Mouse (Mus musculus) hindbrain, embryonic 13.5 days (tissue): ENCODE measurements at regions not wholly inside any gene's neighbourhood (a gene's known extent, or its start where the extent isn't known, plus 50 kb on each side); places are given as distances from the start of the nearest gene placed in this dataset.

ENCODE experiments used
- ATAC-seq: fragments of 200-750 bp; cut with Nextera tagmentation; 2 replicates; pipeline ENCODE4 v1.8.0; 2017; ENCODE audit warnings: moderate TSS enrichment; ENCODE audit not compliant: low FRiP score
- H3K27ac ChIP-seq: fragments of 300-500 bp; sonication (generic); 2 replicates; pipeline ENCODE4 v1.5.1; 2015; ENCODE audit warnings: inconsistent platforms, mild to moderate bottlenecking, moderate library complexity
- H3K27me3 ChIP-seq: fragments of 300-500 bp; sonication (generic); 2 replicates; pipeline ENCODE4 v1.6.1; 2015; ENCODE audit warnings: mild to moderate bottlenecking, inconsistent platforms
- H3K36me3 ChIP-seq: fragments of 300-500 bp; sonication (generic); 2 replicates; pipeline ENCODE4 v1.6.1; 2015; ENCODE audit warnings: mild to moderate bottlenecking, inconsistent platforms
- H3K4me1 ChIP-seq: fragments of 300-500 bp; sonication (generic); replicated peaks from 2 replicates; pipeline ENCODE4 v1.6.1; 2015; ENCODE audit warnings: inconsistent platforms
- H3K4me2 ChIP-seq: fragments of 300-500 bp; sonication (generic); 2 replicates; pipeline ENCODE4 v1.6.1; 2015; ENCODE audit warnings: inconsistent platforms, mild to moderate bottlenecking, moderate library complexity
- H3K4me3 ChIP-seq: fragments of 300-500 bp; sonication (generic); 2 replicates; pipeline ENCODE4 v1.5.1; 2015; ENCODE audit warnings: mild to moderate bottlenecking, inconsistent platforms
- H3K9ac ChIP-seq: fragments of 300-500 bp; sonication (generic); 2 replicates; pipeline ENCODE4 v1.6.1; 2015; ENCODE audit warnings: mild to moderate bottlenecking, inconsistent platforms
- H3K9me3 ChIP-seq: fragments of 300-500 bp; sonication (generic); 2 replicates; pipeline ENCODE4 v1.6.1; 2016; ENCODE audit warnings: inconsistent platforms
- WGBS: fragments of 180-500 bp; shearing (Covaris S2); methylation state at CpG from one replicate; pipeline ENCODE4 v1.1.7; 2015; 5-methylcytosine and 5-hydroxymethylcytosine counted together

DNA sequence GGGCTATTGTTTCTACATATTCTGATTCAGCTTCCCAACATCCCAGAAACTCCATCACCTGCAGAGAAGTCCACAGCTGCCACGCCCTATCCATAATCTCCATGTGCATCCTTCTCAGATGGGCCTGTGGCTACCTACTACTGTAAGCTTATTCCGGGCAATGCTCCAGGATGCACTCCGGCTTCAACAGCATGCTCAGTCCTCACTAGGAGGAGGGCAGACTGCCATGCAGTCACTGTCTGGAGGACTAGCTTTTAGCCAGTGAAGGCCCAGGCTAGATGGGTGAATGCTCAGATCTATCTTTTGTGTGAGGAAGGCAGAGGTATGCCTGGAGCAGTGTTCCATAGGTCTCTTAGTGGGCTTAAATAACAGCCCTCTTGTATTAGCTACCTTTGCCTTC lies 124.7 kb downstream of the Gm19935 start:
- no peak for ATAC-seq
- Histone ChIP-seq H3K9ac (no peak overlapping the region), H3K4me2 (no peak overlapping the region), H3K4me1 (no peaks in the 10 kb centered on the region), H3K9me3 (no peaks in the 10 kb centered on the region), H3K27me3 (0 out of 2 replicates have a peak, but pooled peaks cover 3% of the 10 kb centered on the region), H3K27ac (no peak overlapping the region), H3K4me3 (no peak overlapping the region), H3K36me3 (no peaks in the 10 kb centered on the region)
- 94% methylated on average over 3 of the region's 3 CpGs for WGBS

- Histone ChIP-seq H3K4me3 (no peak overlapping the region), H3K27ac (no peak overlapping the region), H3K4me1 (no peaks in the 10 kb centered on the region), H3K36me3 (no peaks in the 10 kb centered on the region), H3K9ac (no peak overlapping the region), H3K27me3 (no peaks in the 10 kb centered on the region), H3K9me3 (no peaks in the 10 kb centered on the region), H3K4me2 (no peak overlapping the region)
- no peak for ATAC-seq
- 82% methylated on average over 2 of the region's 2 CpGs for WGBS
Measured at GRCm38 (mm10) chr8:90685076-90685475, 132.1 kb downstream of the Gm19935 start.

- peak overlapping the region; percentile 43; the same call in 1 of the 2 replicates for H3K9ac ChIP-seq
- under 1% methylated on average over 14 of the region's 14 CpGs for WGBS
- peak overlapping the region; percentile 22 for H3K4me3 ChIP-seq
- H3K4me1 ChIP-seq, result peaks cover 22% of the 10 kb centered on the region
- no peaks in the 10 kb centered on the region for H3K36me3 ChIP-seq
- peaks cover 5% of the 10 kb centered on the region; the same call in 1 of the 2 replicates for H3K9me3 ChIP-seq
- no peak; the same call in 1 of the 2 replicates for ATAC-seq
- H3K27ac ChIP-seq, result peak overlapping the region; percentile 84
- H3K27me3 ChIP-seq, result no peaks in the 10 kb centered on the region
- H3K4me2 ChIP-seq, result peak overlapping the region; percentile 52
Measured at GRCm38 (mm10) chr8:90670471-90671057, 146.6 kb downstream of the Gm19935 start.

DNA sequence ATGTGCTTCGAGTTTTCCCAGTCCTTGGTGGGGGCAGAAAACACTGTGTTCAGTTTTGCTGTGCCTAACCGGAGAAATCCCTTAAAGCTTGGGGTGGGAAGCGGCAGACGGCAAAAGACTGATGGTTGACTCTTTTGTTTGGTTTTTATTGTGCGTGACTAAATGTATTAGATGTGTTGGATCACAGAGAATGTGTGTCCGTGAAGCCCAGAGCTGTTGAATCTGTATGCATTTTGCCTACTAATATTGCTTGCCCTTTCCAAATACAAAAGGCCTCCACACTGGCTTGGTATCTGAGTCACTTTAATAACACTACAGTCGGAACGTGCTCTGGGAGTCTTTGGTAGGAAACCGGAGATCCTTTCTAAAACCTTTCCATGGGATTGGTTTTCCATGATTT lies 147.8 kb downstream of the Gm19935 start:
- 21% methylated on average over 9 of the region's 9 CpGs for WGBS
- ATAC-seq, result no peak

GRCm38 (mm10) chr8:90659066-90659465 lies 158.1 kb downstream of the Gm19935 start:
- peak; percentile 52 for ATAC-seq
- Histone ChIP-seq H3K9ac (no peak overlapping the region), H3K9me3 (peaks cover 5% of the 10 kb centered on the region), H3K4me2 (no peak overlapping the region), H3K36me3 (no peaks in the 10 kb centered on the region), H3K4me3 (no peak overlapping the region), H3K27ac (peak overlapping the region; percentile 44; the same call in 1 of the 2 replicates), H3K4me1 (peaks cover 22% of the 10 kb centered on the region), H3K27me3 (no peaks in the 10 kb centered on the region)
- 4% methylated on average over 3 of the region's 3 CpGs for WGBS

More for the DNA sequence above, 147.8 kb downstream of the Gm19935 start:
- Histone ChIP-seq H3K9me3 (peaks cover 5% of the 10 kb centered on the region; the same call in 1 of the 2 replicates), H3K4me2 (no peak overlapping the region), H3K27ac (peak overlapping the region; percentile 84; the same call in 1 of the 2 replicates), H3K36me3 (no peaks in the 10 kb centered on the region), H3K4me3 (no peak overlapping the region), H3K9ac (no peak overlapping the region), H3K4me1 (peaks cover 22% of the 10 kb centered on the region), H3K27me3 (no peaks in the 10 kb centered on the region)

DNA sequence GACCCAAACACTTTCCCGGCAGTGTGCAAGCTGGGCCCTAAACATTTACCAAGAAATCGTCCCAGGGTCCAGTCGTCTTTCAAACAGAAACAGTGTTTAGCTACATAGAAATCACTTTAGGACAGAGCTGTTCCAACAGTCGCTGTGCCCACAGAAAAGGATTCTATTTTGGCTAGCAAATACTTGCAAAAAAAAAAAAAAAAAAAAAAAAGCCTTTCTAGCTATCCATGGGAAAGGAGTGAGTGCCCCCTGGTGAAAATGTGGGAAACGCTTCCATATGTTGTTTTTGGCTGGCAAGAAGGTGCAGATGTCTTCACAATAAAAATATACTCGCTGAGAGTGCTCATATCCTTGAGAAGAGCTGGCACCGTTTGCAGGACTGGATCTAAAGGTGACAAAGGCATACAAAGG lies 159.5 kb downstream of the Gm19935 start:
- Histone ChIP-seq H3K36me3 (no peaks in the 10 kb centered on the region), H3K4me2 (0 out of 2 replicates have a peak overlapping the region, but pooled peaks have one; percentile 9), H3K27me3 (no peaks in the 10 kb centered on the region), H3K9ac (no peak overlapping the region), H3K4me3 (no peak overlapping the region), H3K9me3 (peaks cover 5% of the 10 kb centered on the region), H3K27ac (peak overlapping the region; percentile 73), H3K4me1 (peaks cover 22% of the 10 kb centered on the region)
- WGBS, result 14% methylated on average over 7 of the region's 7 CpGs
- no peak for ATAC-seq

- Histone ChIP-seq H3K4me3 (no peak overlapping the region), H3K9ac (no peak overlapping the region), H3K4me2 (peak overlapping the region; percentile 9; the same call in 1 of the 2 replicates), H3K9me3 (peaks cover 1% of the 10 kb centered on the region), H3K4me1 (peaks cover 22% of the 10 kb centered on the region), H3K27ac (peak overlapping the region; percentile 73), H3K36me3 (no peaks in the 10 kb centered on the region), H3K27me3 (no peaks in the 10 kb centered on the region)
- WGBS, result 24% methylated on average over 5 of the region's 5 CpGs
- ATAC-seq, result no peak
Measured at GRCm38 (mm10) chr8:90657116-90657515, 160.1 kb downstream of the Gm19935 start.

GRCm38 (mm10) chr8:90656436-90657090 lies 160.6 kb downstream of the Gm19935 start:
- ATAC-seq, result no peak
- Histone ChIP-seq H3K4me1 (peaks cover 22% of the 10 kb centered on the region), H3K4me3 (no peak overlapping the region), H3K36me3 (no peaks in the 10 kb centered on the region), H3K9ac (no peak overlapping the region), H3K27ac (no peak overlapping the region), H3K9me3 (no peaks in the 10 kb centered on the region), H3K27me3 (no peaks in the 10 kb centered on the region), H3K4me2 (no peak overlapping the region; the same call in 1 of the 2 replicates)
- 61% methylated on average over 5 of the region's 5 CpGs for WGBS

DNA sequence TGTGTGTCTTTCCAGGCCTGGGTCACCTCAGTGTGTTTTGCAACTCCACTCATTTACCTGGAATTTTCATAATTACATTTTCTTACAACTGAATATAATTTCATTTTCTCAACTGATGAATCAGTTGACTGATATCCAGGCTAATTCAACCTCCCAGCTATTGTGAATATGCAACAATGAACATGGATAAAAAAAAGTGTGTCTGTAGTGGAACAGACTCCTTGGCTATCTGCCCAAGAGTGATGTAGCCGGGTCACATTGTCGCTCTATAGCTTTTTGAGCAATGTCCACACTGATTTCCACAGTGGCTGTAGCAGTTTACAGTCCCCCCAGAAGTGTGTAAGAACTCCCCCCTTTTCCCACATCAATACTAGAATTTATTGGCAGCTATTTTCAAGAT lies 162.4 kb downstream of the Gm19935 start:
- no peak overlapping the region for H3K4me2 ChIP-seq
- no peak overlapping the region for H3K9ac ChIP-seq
- WGBS, result 64% methylated on average over 2 of the region's 2 CpGs
- H3K9me3 ChIP-seq, result no peaks in the 10 kb centered on the region
- no peaks in the 10 kb centered on the region for H3K36me3 ChIP-seq
- H3K4me3 ChIP-seq, result no peak overlapping the region
- ATAC-seq, result no peak
- peaks cover 22% of the 10 kb centered on the region for H3K4me1 ChIP-seq
- no peaks in the 10 kb centered on the region for H3K27me3 ChIP-seq
- no peak overlapping the region for H3K27ac ChIP-seq

- WGBS, result 64% methylated on average over 6 of the region's 6 CpGs
- H3K4me3 ChIP-seq, result no peak overlapping the region
- no peaks in the 10 kb centered on the region for H3K9me3 ChIP-seq
- no peaks in the 10 kb centered on the region for H3K36me3 ChIP-seq
- no peaks in the 10 kb centered on the region for H3K4me1 ChIP-seq
- H3K27ac ChIP-seq, result no peak overlapping the region
- no peak overlapping the region for H3K4me2 ChIP-seq
- ATAC-seq, result no peak
- H3K27me3 ChIP-seq, result no peaks in the 10 kb centered on the region
- 0 out of 2 replicates have a peak overlapping the region, but pooled peaks have one; percentile 13 for H3K9ac ChIP-seq
Measured at GRCm38 (mm10) chr8:90642392-90642791, 174.8 kb downstream of the Gm19935 start.

DNA sequence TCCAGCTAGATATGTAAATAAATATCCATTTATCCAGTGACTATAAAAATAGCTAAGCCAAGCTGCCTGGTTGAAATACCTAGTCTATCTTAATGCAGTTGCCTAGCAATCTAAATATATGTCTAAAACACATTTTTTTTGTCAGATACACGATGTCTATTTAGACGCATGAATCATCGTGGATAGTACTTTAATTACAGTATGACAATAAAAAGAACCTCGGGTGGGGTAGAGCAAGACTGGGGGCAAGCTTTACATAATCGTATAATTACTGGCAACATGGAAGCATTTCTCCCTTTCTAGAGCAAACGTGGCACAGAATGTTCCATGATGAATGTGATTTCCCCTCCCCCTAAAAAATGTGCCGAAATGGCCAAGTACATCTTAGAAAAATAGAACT lies 180.4 kb downstream of the Gm19935 start:
- ATAC-seq, result no peak

DNA sequence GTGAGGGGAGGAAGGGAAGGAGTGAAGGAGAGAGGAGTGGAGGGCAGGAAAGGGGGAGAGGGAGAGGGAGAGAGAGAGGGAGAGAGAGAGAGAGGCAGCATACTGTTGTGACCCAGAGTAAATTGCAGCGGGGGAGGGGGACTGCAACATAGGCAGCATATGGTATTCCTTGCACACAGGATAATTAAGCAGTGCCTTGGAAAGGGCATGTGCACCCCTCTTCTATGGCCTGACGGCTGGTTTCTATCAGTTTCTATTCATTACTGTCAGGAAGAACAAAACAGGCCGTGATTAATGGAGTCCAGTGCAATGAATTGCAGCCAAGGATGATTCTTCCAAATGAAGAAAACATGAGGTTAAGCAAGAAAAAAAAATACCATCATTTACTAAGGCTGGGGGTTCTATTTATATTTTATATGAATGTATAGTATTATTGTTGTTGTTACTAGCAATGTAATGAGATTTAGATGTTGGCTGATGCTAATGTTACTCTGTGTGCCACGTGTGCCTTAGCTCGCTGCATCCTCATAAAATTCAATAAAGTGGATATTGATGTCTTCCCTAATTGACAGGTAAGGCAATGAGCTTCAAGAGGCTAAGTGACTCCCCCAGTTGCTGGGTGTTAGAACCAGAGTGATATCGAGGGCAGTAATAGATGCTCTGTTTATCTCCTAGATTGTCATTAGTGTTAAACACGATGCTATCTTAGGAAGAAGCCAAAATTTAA lies 181.3 kb downstream of the Gm19935 start:
- peak overlapping the region; percentile 52 for H3K27ac ChIP-seq
- no peaks in the 10 kb centered on the region for H3K9me3 ChIP-seq
- peaks cover 13% of the 10 kb centered on the region for H3K4me1 ChIP-seq
- H3K27me3 ChIP-seq, result no peaks in the 10 kb centered on the region
- no peak overlapping the region for H3K4me2 ChIP-seq
- H3K9ac ChIP-seq, result no peak overlapping the region
- peak; percentile 92 for ATAC-seq
- no peak overlapping the region for H3K4me3 ChIP-seq
- H3K36me3 ChIP-seq, result no peaks in the 10 kb centered on the region
- WGBS, result 32% methylated on average over 7 of the region's 7 CpGs

More for the DNA sequence above, 180.4 kb downstream of the Gm19935 start:
- Histone ChIP-seq H3K27ac (peak overlapping the region; percentile 52), H3K4me1 (peaks cover 13% of the 10 kb centered on the region), H3K9me3 (no peaks in the 10 kb centered on the region), H3K4me3 (no peak overlapping the region), H3K27me3 (no peaks in the 10 kb centered on the region), H3K36me3 (no peaks in the 10 kb centered on the region), H3K9ac (no peak overlapping the region), H3K4me2 (no peak overlapping the region)
- WGBS, result 68% methylated on average over 7 of the region's 7 CpGs
